Mouse (Mus musculus) hindbrain, postnatal 0 days (tissue): ENCODE data around the gene Gcnt1. TPM values are rescaled to one million over a fixed set of nuclear protein-coding genes. Genes with fewer than 3 reads are reported as not detected.
A peak's percentile ranks its signal among the peaks of the same experiment; 100 is the strongest.

Experiments used
- ATAC-seq: fragments of 200-750 bp; cut with Nextera tagmentation; 2 replicates; pipeline ENCODE4 v1.8.0; 2017; ENCODE audit warnings: mild to moderate bottlenecking, moderate TSS enrichment, moderate library complexity
- DNase-seq: peaks from one replicate; pipeline ENCODE4 v3.0.0-alpha.2; 2015; ENCODE audit warnings: low spot score
- H3K27ac ChIP-seq: fragments of 300-500 bp; sonication (generic); 2 replicates; pipeline ENCODE4 v1.5.1; 2014; ENCODE audit warnings: mild to moderate bottlenecking
- H3K27me3 ChIP-seq: fragments of 300-500 bp; sonication (generic); 2 replicates; pipeline ENCODE4 v1.6.1; 2014; ENCODE audit warnings: low read length, mixed read lengths; ENCODE audit not compliant: insufficient read depth
- H3K36me3 ChIP-seq: fragments of 300-500 bp; sonication (generic); 2 replicates; pipeline ENCODE4 v1.6.1; 2014; ENCODE audit warnings: low read length, mixed read lengths; ENCODE audit not compliant: insufficient read depth
- H3K4me1 ChIP-seq: fragments of 300-500 bp; sonication (generic); 2 replicates; pipeline ENCODE4 v1.6.1; 2014; ENCODE audit warnings: antibody characterized with exemption, low read length, mixed read lengths; ENCODE audit not compliant: insufficient read depth
- H3K4me2 ChIP-seq: fragments of 300-500 bp; sonication (generic); 2 replicates; pipeline ENCODE4 v1.6.1; 2014; ENCODE audit warnings: low read depth, mild to moderate bottlenecking, low read length, moderate library complexity, mixed read lengths
- H3K4me3 ChIP-seq: fragments of 300-500 bp; sonication (generic); 2 replicates; pipeline ENCODE4 v1.5.1; 2014; ENCODE audit warnings: low read length
- H3K9ac ChIP-seq: fragments of 300-500 bp; sonication (generic); replicated peaks from 2 replicates; pipeline ENCODE4 v1.6.1; 2014; ENCODE audit warnings: mild to moderate bottlenecking, low read length, moderate library complexity, mixed read lengths
- H3K9me3 ChIP-seq: fragments of 300-500 bp; sonication (generic); 2 replicates; pipeline ENCODE4 v1.6.1; 2016; ENCODE audit warnings: low read length, mixed read lengths
- CTCF ChIP-seq: IDR thresholded peaks from 2 replicates; pipeline ENCODE4 v1.5.1; 2016; ENCODE audit warnings: antibody characterized with exemption, control low read depth, low read depth
- WGBS: fragments of 180-500 bp; shearing (Covaris S2); extraction: QIAGEN DNeasy Blood & Tissue Kit; methylation state at CpG from one replicate; pipeline ENCODE4 v1.1.7; 2014; 5-methylcytosine and 5-hydroxymethylcytosine counted together
- polyA plus RNA-seq: library from polyadenylated mRNA; unstranded; fragments of >200 nt; fragmentation: Nextera tagmentation; extraction: Ambion mirVana; gene quantifications from 2 replicates; pipeline ENCODE4 v1.2.1, GENCODE M21; 2015
- total RNA-seq: library from RNA; depleted of rRNA; stranded (reverse); fragments of >200 nt; gene quantifications from 2 replicates; pipeline ENCODE4 v1.2.3, GENCODE M21; 2014

Gene Gcnt1
- total and polyA plus RNA-seq, 2 experiments from 2014 or later, result 0.34 to 1.9 TPM

- TF ChIP-seq CTCF, result peak; percentile 72
- ATAC-seq, result peak; percentile 55
- H3K27me3 ChIP-seq, result no peaks in the 10 kb centered on the region
- H3K4me3 ChIP-seq, result no peak overlapping the region
- peak; percentile 77 for DNase-seq
- H3K9ac ChIP-seq, result no peak overlapping the region
- no peak overlapping the region for H3K27ac ChIP-seq
- 10% methylated on average over 2 of the region's 2 CpGs for WGBS
- H3K4me2 ChIP-seq, result no peak overlapping the region
- H3K4me1 ChIP-seq, result no peaks in the 10 kb centered on the region
- H3K9me3 ChIP-seq, result no peaks in the 10 kb centered on the region
- no peaks in the 10 kb centered on the region for H3K36me3 ChIP-seq
These were observed 15.8 kb upstream of the Gcnt1 start for GRCm38 (mm10) chr19:17388404-17388803.

GRCm38 (mm10) chr19:17386424-17386823 is 13.8 kb upstream of the Gcnt1 start:
- no peaks in the 10 kb centered on the region for H3K27me3 ChIP-seq
- ATAC-seq, result peak; percentile 59; the same call in 1 of the 2 replicates
- no peaks in the 10 kb centered on the region for H3K9me3 ChIP-seq
- no peaks in the 10 kb centered on the region for H3K4me1 ChIP-seq
- no peak overlapping the region for H3K4me3 ChIP-seq
- WGBS, result 20% methylated on average over 6 of the region's 6 CpGs
- no peaks in the 10 kb centered on the region for H3K36me3 ChIP-seq
- H3K9ac ChIP-seq, result no peak overlapping the region
- no peak overlapping the region for H3K27ac ChIP-seq
- no peak for TF ChIP-seq CTCF
- peak; percentile 28 for DNase-seq
- H3K4me2 ChIP-seq, result 0 out of 2 replicates have a peak overlapping the region, but pooled peaks have one; percentile 3

- 58% methylated on average over 1 of the region's 1 CpGs for WGBS
- H3K4me2 ChIP-seq, result no peak overlapping the region
These were observed 12.8 kb upstream of the Gcnt1 start for GRCm38 (mm10) chr19:17385426-17385825.

GRCm38 (mm10) chr19:17385022-17385421 is 12.4 kb upstream of the Gcnt1 start:
- H3K9ac ChIP-seq, result no peak overlapping the region
- no peaks in the 10 kb centered on the region for H3K36me3 ChIP-seq
- no peaks in the 10 kb centered on the region for H3K9me3 ChIP-seq
- no peak for ATAC-seq
- no peaks in the 10 kb centered on the region for H3K4me1 ChIP-seq
- H3K27ac ChIP-seq, result no peak overlapping the region
- H3K27me3 ChIP-seq, result no peaks in the 10 kb centered on the region
- WGBS, result 94% methylated on average over 4 of the region's 4 CpGs
- DNase-seq, result no peak
- TF ChIP-seq CTCF, result no peak
- H3K4me2 ChIP-seq, result no peak overlapping the region
- no peak overlapping the region for H3K4me3 ChIP-seq

More at GRCm38 (mm10) chr19:17385426-17385825, 12.8 kb upstream of the Gcnt1 start:
- Histone ChIP-seq H3K36me3 (no peaks in the 10 kb centered on the region), H3K4me1 (no peaks in the 10 kb centered on the region), H3K27me3 (no peaks in the 10 kb centered on the region), H3K27ac (no peak overlapping the region), H3K9ac (no peak overlapping the region), H3K4me3 (no peak overlapping the region), H3K9me3 (no peaks in the 10 kb centered on the region)
- ATAC-seq, result no peak
- no peak for TF ChIP-seq CTCF
- no peak for DNase-seq

DNA sequence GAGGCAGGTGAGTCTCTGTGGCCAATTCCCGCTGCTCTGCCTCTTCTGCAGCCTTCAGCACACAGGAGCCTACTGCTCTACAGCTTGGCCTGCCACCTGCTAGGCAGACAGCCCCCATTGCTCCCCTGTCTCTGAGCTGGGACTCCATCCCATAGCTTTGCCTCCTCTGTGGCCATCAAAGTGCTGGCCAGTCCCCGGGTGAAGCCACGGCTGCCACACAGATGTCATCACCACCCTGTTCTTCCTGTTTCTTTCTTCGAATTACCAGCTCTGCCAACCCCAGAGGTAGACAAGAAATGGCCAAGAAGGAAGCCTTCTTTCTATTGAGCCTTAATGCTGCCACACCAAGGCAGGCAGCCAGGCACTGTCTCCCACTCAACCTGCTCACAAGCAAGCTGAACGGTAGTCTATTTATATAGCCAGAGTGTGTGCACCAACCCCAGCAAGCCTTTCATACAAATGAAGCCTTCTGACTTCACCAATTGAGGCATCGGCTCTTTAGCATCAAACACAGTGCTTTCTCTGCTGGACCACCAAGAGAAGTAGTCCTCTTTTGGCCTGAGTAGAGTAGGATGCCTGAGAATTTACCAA is 10.3 kb upstream of the Gcnt1 start:
- Histone ChIP-seq H3K27me3 (no peaks in the 10 kb centered on the region), H3K4me1 (no peaks in the 10 kb centered on the region), H3K9me3 (no peaks in the 10 kb centered on the region), H3K4me2 (no peak overlapping the region), H3K36me3 (no peaks in the 10 kb centered on the region), H3K9ac (no peak overlapping the region), H3K27ac (no peak overlapping the region), H3K4me3 (no peak overlapping the region)
- no peak for DNase-seq
- TF ChIP-seq CTCF, result no peak
- WGBS, result 81% methylated on average over 6 of the region's 6 CpGs
- no peak for ATAC-seq

GRCm38 (mm10) chr19:17380549-17380948 is 7.9 kb upstream of the Gcnt1 start:
- H3K36me3 ChIP-seq, result no peaks in the 10 kb centered on the region
- H3K9ac ChIP-seq, result no peak overlapping the region
- 84% methylated on average over 7 of the region's 7 CpGs for WGBS
- no peak for ATAC-seq
- no peak overlapping the region for H3K4me3 ChIP-seq
- H3K27ac ChIP-seq, result no peak overlapping the region
- no peak for DNase-seq
- H3K27me3 ChIP-seq, result no peaks in the 10 kb centered on the region
- TF ChIP-seq CTCF, result no peak
- no peaks in the 10 kb centered on the region for H3K4me1 ChIP-seq
- H3K9me3 ChIP-seq, result no peaks in the 10 kb centered on the region
- no peak overlapping the region for H3K4me2 ChIP-seq

- Histone ChIP-seq H3K4me3 (no peak overlapping the region), H3K27ac (no peak overlapping the region), H3K9ac (no peak overlapping the region), H3K4me2 (no peak overlapping the region), H3K36me3 (no peaks in the 10 kb centered on the region), H3K9me3 (no peaks in the 10 kb centered on the region), H3K27me3 (no peaks in the 10 kb centered on the region), H3K4me1 (no peaks in the 10 kb centered on the region)
- ATAC-seq (no peak), DNase-seq (no peak)
- no peak for TF ChIP-seq CTCF
These were observed 6.2 kb upstream of the Gcnt1 start for GRCm38 (mm10) chr19:17378845-17379244.
